Mouse (Mus musculus): Measurements from ENCODE around the gene Kdelc2.

Kdelc2 gene

GRCm38 (mm10) chr9:53387431-53387830 lies 3.6 kb downstream of the Kdelc2 start:
- no peak for DNase-seq

GRCm38 (mm10) chr9:53389109-53389508 lies 5.3 kb downstream of the Kdelc2 start:
- no peak for DNase-seq

- no peak for DNase-seq
Observed at GRCm38 (mm10) chr9:53390136-53390535, 6.3 kb downstream of the Kdelc2 start.

GRCm38 (mm10) chr9:53397685-53398387 lies 14.0 kb downstream of the Kdelc2 start:
- DNase-seq = no peak

- peak; percentile 68 for DNase-seq
Observed at GRCm38 (mm10) chr9:53398388-53398700, 14.5 kb downstream of the Kdelc2 start.

- no peak for DNase-seq
Observed at GRCm38 (mm10) chr9:53399537-53399936, 15.7 kb downstream of the Kdelc2 start.

- DNase-seq = no peak
Observed at GRCm38 (mm10) chr9:53400696-53401095, 16.9 kb downstream of the Kdelc2 start.

GRCm38 (mm10) chr9:53401146-53401545 lies 17.3 kb downstream of the Kdelc2 start:
- no peak for DNase-seq

- no peak for DNase-seq
Observed at GRCm38 (mm10) chr9:53402291-53402711, 18.5 kb downstream of the Kdelc2 start, which contains the start of gene 4930550C14Rik. 4930550C14Rik (plus strand) TSS chr9:53402325.

GRCm38 (mm10) chr9:53402991-53403390 lies 19.2 kb downstream of the Kdelc2 start:
- no peak for DNase-seq

- no peak for DNase-seq
Observed at GRCm38 (mm10) chr9:53404050-53404752, 20.4 kb downstream of the Kdelc2 start.

- peak; percentile 73 for DNase-seq
Observed at GRCm38 (mm10) chr9:53404753-53405722, 21.2 kb downstream of the Kdelc2 start.

GRCm38 (mm10) chr9:53408548-53408947 lies 24.7 kb downstream of the Kdelc2 start:
- DNase-seq = no peak

GRCm38 (mm10) chr9:53408953-53409361 lies 25.1 kb downstream of the Kdelc2 start:
- no peak for DNase-seq

- DNase-seq = no peak
Observed at GRCm38 (mm10) chr9:53409427-53409826, 25.6 kb downstream of the Kdelc2 start.

GRCm38 (mm10) chr9:53422133-53422896 lies 38.5 kb downstream of the Kdelc2 start:
- DNase-seq = no peak

- DNase-seq = no peak
Observed at GRCm38 (mm10) chr9:53426726-53427125, 42.9 kb downstream of the Kdelc2 start.

- DNase-seq = no peak
Observed at GRCm38 (mm10) chr9:53427638-53428037, 43.8 kb downstream of the Kdelc2 start.

- DNase-seq = no peak
Observed at GRCm38 (mm10) chr9:53435830-53436570, 52.2 kb downstream of the Kdelc2 start.

- no peak for DNase-seq
Observed at GRCm38 (mm10) chr9:53450609-53451008, 66.8 kb downstream of the Kdelc2 start.

All from right cerebral cortex, postnatal 4 days (tissue).